Mouse (Mus musculus) adrenal gland, postnatal 4 days (tissue): ENCODE results near the gene Tex45. TPM values are rescaled to one million over a fixed set of nuclear protein-coding genes. Genes with fewer than 3 reads are reported as not detected.

Experiments
- DNase-seq, 2 experiments: peaks; one replicate each; pipeline ENCODE4 v3.0.0; 2021 to 2022; ENCODE audit warnings: low spot score in 2 of 2, mixed read lengths in 2 of 2
- long read RNA-seq, 2 experiments: library from polyadenylated mRNA; stranded (forward); transcript quantifications; one replicate each; pipeline ENCODE4 v2.0.0; 2021
- total RNA-seq, 2 experiments: library from RNA; stranded (reverse); gene quantifications; 2 replicates each; pipeline ENCODE4 v1.2.3; 2021

The Tex45 gene
- under 1 TPM; 0.25 to 0.56 TPM for total RNA-seq
- long read RNA-seq, experiment 1, partial matches to known transcripts = 0 of 1 reads
- long read RNA-seq, experiment 1, other reads (novel, unspliced or antisense) = 1 of 1 reads
- long read RNA-seq, experiment 2 = 0 reads

- no peak for DNase-seq
Observed at GRCm38 (mm10) chr8:3470562-3470961, at the start of gene Tex45. Gene Tex45, plus strand, starts transcription at chr8:3470862.

DNA sequence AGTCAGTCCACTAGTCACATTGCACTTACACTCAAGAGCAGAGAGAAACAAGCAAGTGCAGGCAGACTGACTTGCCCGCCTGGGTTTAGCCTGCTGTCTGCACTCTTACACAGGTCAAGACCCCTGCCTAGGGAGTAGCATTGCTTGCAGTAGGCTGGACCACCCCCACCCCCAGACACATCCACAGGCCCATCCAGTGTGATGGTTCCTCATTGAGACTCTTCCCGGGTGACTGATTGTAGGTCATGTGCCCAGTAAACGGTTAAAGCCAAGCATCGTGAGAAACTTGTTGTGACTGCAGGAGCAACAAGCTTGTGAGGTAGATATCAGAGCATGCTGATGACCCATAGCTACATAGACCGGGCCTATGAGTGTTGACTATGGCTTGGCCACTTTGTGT is 49.2 kb upstream of the Tex45 start:
- no peak for DNase-seq

- no peak for DNase-seq
Observed at GRCm38 (mm10) chr8:3425217-3425616, 45.4 kb upstream of the Tex45 start.

DNA sequence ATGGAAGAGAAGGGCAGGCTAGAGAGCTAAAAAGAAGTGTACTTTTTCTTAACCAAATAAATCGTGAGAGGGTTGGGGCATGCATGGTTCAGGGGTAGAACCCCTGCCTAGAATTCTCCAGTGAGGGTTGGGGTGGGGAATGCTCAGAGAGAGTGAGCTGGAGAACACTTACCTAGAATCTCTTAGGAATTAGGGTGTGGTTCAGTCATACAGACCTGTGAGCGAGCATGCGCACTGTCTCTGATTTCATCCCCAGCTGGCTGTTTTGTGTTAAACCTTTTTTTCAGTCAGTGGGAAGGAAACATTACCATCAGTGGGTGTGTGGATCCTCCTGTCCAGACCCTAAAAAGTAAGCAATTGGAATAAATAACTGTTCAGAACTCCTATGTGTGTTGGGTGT is 44.5 kb upstream of the Tex45 start:
- no peak for DNase-seq

DNA sequence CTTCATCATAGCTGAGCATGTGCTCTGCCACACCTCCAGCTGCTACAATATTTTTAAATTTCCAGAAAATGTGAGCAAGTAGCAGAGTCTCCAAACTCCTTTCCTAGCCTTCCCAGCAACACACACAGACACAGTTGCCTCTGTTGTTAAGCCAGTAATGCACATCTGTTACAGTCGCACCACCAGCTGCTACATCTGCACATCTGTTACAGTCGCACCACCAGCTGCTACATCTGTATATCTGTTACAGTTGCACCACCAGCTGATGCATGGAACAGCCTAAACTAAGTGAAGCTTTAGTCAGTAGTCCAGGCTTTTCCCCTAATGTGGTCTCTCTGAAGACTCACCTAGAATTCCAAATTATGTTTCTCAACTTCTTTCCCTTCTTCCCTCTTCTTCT is 42.2 kb upstream of the Tex45 start:
- no peak for DNase-seq

DNA sequence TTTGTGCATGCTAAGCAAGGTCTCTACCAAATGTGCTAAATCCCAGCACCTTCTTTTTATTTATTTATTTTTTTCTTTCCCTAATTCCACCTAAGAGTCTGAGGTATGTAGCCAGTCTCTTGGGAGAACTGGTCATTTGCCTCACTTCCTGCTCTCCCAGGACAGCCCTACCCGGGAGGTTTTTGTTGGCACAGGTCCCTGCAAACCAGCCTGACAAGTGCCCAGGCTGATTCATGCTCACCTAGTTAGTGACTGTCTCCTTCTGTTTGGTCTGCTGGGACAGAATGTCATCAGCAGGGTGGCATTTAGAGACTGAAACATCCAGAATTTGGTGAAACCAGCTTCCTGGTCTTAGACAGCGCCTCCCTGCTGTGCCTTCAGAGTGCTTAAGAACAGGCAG is 40.7 kb upstream of the Tex45 start:
- DNase-seq = no peak

DNA sequence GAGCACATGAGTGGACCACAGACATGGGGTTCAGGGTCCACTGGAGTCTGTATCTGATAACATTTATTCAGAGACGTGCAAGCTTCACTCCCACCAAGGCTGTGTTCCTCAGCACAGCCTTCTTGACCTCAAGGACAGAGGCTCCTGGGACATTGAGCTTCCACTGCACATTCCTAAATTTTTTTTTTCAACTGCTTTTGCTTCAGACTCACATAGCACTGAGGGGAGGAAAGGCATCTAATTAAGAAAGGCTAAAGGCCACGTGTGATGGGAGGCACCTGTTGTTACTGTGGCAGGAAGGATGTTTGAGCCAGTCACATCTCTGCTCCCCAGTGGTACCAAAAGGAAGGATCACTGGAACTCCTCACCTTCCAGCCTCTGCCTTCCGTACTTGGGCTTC is 39.5 kb upstream of the Tex45 start:
- no peak for DNase-seq

GRCm38 (mm10) chr8:3436492-3436891 is 34.2 kb upstream of the Tex45 start:
- DNase-seq = no peak

DNA sequence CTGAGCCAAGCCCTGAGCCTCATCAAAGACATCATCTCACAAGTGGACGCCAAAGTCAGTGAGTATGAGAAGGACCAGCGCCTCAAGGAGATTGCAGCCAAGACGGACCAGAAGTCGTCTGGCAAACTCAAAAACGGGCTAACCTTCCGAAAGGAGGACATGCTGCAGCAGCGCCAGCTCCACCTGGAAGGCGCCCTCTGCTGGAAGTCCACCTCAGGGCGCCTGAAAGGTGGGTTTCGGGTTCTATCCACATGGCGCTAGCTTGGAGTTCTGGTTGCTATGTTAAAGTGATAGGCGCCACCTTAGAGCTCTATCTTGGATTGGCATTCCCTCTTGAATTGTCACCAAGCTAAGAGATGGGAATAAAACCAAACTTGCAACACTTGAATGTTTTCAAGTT is 31.2 kb upstream of the Tex45 start:
- no peak for DNase-seq

GRCm38 (mm10) chr8:3449226-3449625 is 21.4 kb upstream of the Tex45 start:
- no peak for DNase-seq

DNA sequence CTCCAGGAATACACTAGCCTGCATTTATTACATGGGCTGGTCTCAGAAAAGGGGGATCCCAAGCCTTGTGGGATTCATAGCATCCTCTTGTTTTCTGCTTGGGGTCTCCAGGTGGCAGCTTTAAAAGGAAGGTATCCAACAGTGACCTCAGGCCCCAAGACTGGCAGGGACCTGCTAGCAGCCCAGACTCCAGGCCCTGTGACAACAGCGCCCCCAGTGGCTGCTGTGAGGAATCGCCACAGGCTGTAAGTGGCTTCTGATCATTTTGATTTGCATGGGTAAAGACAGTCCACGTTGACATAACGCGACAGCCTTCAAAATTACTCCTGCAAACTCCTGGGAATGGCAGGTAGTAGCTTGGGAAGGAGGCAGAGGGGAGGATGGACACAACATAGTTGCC is 20.0 kb upstream of the Tex45 start:
- peak; percentile 24 to 38 for DNase-seq

GRCm38 (mm10) chr8:3451992-3452391 is 18.7 kb upstream of the Tex45 start:
- DNase-seq = no peak

DNA sequence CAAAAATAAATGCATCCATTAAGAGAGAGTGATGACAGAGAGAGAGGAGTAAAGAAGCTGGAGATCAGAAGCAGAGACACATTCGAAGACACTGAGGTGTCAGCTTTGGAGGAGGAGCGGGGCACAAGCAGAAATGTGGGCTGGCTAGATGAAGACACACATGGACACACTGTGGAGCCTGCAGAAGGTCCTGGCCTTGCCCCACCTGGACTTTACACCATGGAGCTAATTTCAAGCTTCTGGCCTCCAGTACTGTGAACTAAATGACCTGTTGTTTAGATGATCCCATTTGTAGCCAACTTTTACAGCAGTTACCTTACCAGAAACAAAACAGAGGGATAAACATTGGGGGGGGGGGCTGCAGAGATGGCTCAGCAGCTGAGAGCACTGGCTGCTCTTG is 7.4 kb upstream of the Tex45 start:
- no peak for DNase-seq

DNA sequence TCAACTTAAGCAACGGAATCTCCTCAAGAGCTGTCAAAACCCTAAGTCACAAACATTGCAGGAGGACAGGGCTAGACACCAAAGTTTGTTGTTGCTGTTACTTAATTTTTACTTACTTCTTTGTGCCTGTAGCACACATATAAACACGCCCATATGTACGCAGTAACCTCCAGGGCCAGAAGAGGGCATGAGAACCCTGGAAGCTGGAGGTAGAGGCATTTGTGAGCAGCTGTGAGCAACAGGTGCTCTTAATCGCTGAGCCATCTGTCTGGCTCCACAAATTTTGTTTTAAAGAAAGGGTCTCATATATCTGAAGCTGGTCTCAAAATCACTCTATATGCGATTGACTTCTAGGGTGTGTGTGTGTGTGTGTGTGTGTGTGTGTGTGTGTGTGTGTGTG is 6.4 kb upstream of the Tex45 start:
- no peak for DNase-seq

DNA sequence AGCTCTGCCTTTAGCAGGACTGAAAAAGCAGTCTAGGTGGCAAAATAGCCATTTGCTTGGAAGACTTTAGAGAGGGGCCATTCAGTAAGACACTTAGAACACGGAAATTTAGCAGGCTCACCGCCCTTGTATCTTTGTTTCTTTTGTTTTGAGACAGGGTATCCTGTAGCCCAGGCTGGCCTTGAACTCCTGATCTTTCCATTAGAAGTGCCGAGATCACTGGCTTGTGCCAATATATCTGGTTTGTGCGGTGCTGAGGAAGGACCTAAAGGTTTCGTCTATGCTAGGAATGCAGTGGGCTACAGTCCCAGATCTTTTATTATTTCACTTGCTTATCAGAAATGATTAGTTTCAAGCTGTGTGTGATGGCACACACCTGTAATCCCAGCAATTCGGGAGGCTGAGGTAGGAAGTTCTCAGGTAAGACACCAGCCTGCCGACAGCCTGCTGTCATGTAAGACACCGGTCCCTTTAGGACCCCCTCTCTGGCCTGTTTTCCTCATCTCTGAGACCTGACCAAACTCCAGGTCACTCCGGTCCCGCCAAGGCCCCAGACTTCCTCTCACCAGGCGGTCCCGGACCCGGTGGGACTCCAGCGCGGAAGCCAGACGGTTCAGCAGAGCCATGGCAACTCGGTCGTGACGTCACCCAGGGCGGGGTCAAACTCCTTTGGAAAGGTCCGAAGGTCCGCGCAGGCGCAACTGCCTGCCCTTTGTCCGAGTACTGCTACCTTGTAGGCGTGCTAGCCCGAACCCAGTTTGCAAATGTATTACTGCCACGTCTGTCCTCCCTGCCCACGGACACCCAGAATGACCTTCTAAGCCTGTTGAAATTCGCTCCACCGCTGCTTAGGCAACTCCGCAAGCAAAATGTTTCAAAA is 3.4 kb upstream of the Tex45 start, which contains the start of gene Pex11g:
Pex11g (minus strand) TSS at position 675 of the 880 bp plus-strand sequence.
- DNase-seq = peak; percentile 94 to 97

DNA sequence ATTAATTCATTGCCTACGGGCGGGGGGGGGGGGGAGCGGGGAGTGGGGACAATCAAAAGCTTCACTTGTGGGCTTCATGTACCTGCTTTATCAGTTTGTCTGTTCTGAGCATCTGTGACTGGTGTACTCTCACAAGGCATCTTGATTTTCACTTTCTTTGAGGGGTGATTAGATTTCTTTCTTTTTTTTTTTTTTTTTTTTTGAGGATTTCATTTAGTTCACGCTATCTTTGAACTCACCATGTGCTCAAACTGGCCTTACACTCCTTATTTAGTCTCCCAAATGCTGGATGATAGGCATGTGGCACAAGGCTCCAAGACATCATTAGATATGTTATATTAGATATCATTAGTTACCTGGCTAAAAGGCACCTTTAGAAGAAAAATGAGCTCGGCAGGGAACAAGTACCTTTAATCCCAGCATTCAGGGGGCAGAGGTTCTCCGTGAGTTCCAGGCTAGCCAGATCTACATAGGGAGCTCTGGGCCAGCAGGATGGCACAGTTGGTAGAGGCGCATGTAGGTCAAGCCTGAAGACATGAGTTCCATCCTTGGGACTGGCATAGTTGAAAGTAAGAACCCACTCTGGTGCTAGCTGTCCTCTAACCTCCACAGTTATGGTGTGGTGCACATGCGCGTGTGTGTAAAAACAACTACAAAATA is 2.6 kb upstream of the Tex45 start:
- DNase-seq = no peak

DNA sequence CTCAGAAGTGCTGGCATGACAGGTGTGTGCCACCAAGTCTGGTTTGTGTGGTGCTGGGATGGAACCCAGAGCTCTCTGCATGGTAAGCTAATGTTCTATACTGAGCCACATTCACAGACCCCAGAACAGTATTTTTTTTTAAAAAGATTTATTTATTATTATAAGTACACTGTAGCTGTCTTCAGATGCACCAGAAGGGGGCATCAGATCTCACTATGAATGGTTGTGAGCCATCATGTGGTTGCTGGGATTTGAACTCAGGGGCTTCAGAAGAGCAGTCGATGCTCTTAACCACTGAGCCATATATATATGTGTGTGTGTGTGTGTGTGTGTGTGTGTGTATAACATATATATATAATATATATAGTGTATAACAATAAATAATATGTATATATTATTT is 1.8 kb upstream of the Tex45 start:
- no peak for DNase-seq

DNA sequence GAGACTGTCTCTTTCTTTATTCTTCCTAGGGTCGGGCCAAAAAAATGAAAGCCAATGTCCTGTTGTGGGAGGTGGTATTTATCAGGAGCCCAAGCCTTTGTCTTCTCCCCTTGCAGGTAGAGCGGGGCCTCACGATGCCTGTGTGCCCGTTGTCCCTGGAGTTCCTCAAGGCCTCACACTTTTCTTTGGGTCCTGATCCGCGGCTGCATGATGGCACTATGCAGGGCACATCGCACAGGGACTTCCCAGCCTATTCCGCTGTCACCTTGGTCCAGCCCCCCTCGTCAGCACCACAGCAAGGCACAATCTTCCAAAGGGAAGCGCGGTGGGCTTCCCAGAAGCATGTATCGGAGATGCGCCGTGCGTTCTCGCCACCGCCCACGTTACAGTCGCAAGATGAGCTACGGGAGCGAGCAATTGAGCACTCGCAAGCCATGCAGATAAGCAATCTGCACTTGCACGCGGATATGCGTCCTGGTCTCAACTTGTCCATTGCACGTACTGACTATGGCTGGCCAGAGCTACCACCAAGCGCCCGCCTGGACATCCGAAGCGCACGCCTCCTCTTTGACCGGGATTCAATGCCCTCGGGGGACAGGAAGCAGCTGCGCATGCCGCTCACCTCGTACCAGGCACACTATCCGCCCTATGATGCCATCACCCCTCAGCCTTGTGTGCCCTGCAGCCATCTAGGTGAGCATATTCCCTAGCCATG is 5.2 kb downstream of the Tex45 start:
- DNase-seq = no peak

GRCm38 (mm10) chr8:3480221-3480785 is 9.6 kb downstream of the Tex45 start:
- no peak for DNase-seq

DNA sequence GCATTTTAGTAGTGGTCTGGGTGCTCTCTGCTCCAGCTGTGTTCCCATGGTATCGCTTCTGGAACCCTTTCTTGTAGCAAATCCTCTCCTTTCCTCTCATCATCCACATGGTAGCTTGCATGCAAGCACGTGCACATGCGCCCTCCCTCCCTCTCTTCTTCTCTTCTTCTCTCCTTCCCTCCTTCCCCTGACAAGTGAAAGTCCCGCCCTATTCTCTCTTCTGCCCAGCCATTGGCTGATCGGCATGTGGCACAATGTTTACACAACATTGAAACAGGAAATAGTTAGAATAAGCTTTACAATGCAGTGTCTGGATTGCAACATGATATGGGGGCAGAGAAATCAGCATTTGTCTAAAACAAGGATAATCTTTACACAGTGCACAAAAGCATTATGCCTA is 10.9 kb downstream of the Tex45 start:
- no peak for DNase-seq

DNA sequence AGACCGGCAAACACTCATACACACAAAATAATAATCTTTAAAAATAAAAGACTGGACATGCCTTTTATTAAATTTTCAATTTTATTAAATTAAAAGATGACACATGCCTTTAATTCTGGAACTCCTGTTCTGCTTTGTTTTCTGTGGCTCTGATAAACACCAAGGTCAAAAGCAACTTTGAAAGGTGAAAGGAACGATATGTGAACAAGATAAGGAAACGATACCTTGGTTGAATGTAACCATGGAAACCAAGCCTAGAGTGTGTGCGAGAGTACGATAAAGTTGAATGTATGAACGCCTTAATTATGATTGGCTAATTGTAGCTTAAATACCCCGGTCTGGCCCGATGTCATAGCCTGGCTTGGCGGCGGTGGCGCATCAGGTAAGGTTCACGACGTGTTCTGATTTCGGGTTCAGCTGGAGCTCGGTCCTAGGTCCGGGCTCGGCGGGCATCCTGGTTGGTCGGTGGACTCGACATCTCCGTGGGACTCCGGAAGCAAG is 11.6 kb downstream of the Tex45 start:
- DNase-seq = no peak
